Mouse (Mus musculus): ENCODE measurements around the gene Etv5. TPM values are rescaled to one million over a fixed set of nuclear protein-coding genes. Genes with fewer than 3 reads are reported as not detected.

Gene Etv5
- polyA plus RNA-seq (2012; rRNA removed; ENCODE audit: low replicate concordance) = 1.3 and 3.7 TPM in 2 replicates

DNA sequence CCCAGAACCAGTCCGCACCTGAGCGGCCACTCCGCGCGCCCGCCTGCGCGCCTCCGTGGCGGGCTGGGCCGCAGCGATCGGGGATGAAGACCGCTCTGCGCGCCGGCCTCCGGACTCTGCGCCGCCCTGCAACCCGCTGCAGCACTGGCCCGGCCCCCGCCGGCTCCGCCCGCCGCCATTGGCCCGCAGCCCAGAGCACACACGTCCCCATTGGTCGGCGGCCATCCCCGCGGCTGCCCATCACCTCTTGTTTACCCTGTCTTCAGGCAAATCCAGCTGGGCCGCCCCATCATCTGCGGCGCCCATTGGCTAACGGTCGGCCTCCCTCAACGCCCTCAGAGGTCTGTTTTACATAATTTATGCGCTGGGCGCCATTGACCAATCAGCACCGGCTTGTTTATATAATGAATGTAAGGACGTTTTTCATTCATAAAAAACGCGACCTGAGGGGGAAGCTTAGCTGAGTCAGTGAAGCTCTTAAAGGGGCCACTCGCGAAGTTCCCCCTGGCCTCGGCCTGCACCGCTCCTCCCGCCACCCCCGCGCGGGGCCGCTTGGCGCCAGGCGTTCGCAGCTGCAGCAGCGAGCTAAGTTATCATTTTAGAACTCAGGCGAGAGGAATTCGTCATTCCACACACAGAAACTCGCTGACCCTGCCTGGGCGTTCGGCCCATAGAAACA lies at the start of gene Etv5:
Gene Etv5 (minus strand): TSS at position 221 of the 679 bp plus-strand sequence.

Other genes with a start within 250 kb of the Etv5 start
- gene Tra2b, start 173.7 kb downstream of the Etv5 start, polyA plus RNA-seq (2012; rRNA removed; ENCODE audit: low replicate concordance) = 6.2 and 11.8 TPM in 2 replicates
- gene Dgkg, start 217.5 kb upstream of the Etv5 start, polyA plus RNA-seq (2012; rRNA removed; ENCODE audit: low replicate concordance) = 0.15 and 0.36 TPM in 2 replicates

All from duodenum, adult 2 months (tissue).